Mouse (Mus musculus) hindbrain, postnatal 0 days (tissue): Measurements from ENCODE around the gene Hdac4. TPM values are rescaled to one million over a fixed set of nuclear protein-coding genes. Genes with fewer than 3 reads are reported as not detected.

Source experiments
- ATAC-seq: fragments of 200-750 bp; cut with Nextera tagmentation; 2 replicates; pipeline ENCODE4 v1.8.0; 2017; ENCODE audit warnings: mild to moderate bottlenecking, moderate TSS enrichment, moderate library complexity
- DNase-seq: peaks from one replicate; pipeline ENCODE4 v3.0.0-alpha.2; 2015; ENCODE audit warnings: low spot score
- H3K27ac ChIP-seq: fragments of 300-500 bp; sonication (generic); 2 replicates; pipeline ENCODE4 v1.5.1; 2014; ENCODE audit warnings: mild to moderate bottlenecking
- H3K27me3 ChIP-seq: fragments of 300-500 bp; sonication (generic); 2 replicates; pipeline ENCODE4 v1.6.1; 2014; ENCODE audit warnings: low read length, mixed read lengths; ENCODE audit not compliant: insufficient read depth
- H3K36me3 ChIP-seq: fragments of 300-500 bp; sonication (generic); 2 replicates; pipeline ENCODE4 v1.6.1; 2014; ENCODE audit warnings: low read length, mixed read lengths; ENCODE audit not compliant: insufficient read depth
- H3K4me1 ChIP-seq: fragments of 300-500 bp; sonication (generic); 2 replicates; pipeline ENCODE4 v1.6.1; 2014; ENCODE audit warnings: antibody characterized with exemption, low read length, mixed read lengths; ENCODE audit not compliant: insufficient read depth
- H3K4me2 ChIP-seq: fragments of 300-500 bp; sonication (generic); 2 replicates; pipeline ENCODE4 v1.6.1; 2014; ENCODE audit warnings: low read depth, mild to moderate bottlenecking, low read length, moderate library complexity, mixed read lengths
- H3K4me3 ChIP-seq: fragments of 300-500 bp; sonication (generic); 2 replicates; pipeline ENCODE4 v1.5.1; 2014; ENCODE audit warnings: low read length
- H3K9ac ChIP-seq: fragments of 300-500 bp; sonication (generic); replicated peaks from 2 replicates; pipeline ENCODE4 v1.6.1; 2014; ENCODE audit warnings: mild to moderate bottlenecking, low read length, moderate library complexity, mixed read lengths
- H3K9me3 ChIP-seq: fragments of 300-500 bp; sonication (generic); 2 replicates; pipeline ENCODE4 v1.6.1; 2016; ENCODE audit warnings: low read length, mixed read lengths
- CTCF ChIP-seq: IDR thresholded peaks from 2 replicates; pipeline ENCODE4 v1.5.1; 2016; ENCODE audit warnings: antibody characterized with exemption, control low read depth, low read depth
- WGBS: fragments of 180-500 bp; shearing (Covaris S2); extraction: QIAGEN DNeasy Blood & Tissue Kit; methylation state at CpG from one replicate; pipeline ENCODE4 v1.1.7; 2014; 5-methylcytosine and 5-hydroxymethylcytosine counted together
- polyA plus RNA-seq: library from polyadenylated mRNA; unstranded; fragments of >200 nt; fragmentation: Nextera tagmentation; extraction: Ambion mirVana; gene quantifications from 2 replicates; pipeline ENCODE4 v1.2.1, GENCODE M21; 2015
- total RNA-seq: library from RNA; depleted of rRNA; stranded (reverse); fragments of >200 nt; gene quantifications from 2 replicates; pipeline ENCODE4 v1.2.3, GENCODE M21; 2014

Hdac4 gene
- total and polyA plus RNA-seq, 2 experiments from 2014 or later = 20.2 to 67.9 TPM

GRCm38 (mm10) chr1:92069464-92069863, 126.0 kb downstream of the Hdac4 start:
- Histone ChIP-seq H3K9ac (no peak overlapping the region), H3K27me3 (no peaks in the 10 kb centered on the region), H3K9me3 (no peaks in the 10 kb centered on the region), H3K4me3 (no peak overlapping the region), H3K4me2 (no peak overlapping the region), H3K36me3 (no peaks in the 10 kb centered on the region), H3K27ac (no peak overlapping the region), H3K4me1 (0 out of 2 replicates have a peak, but pooled peaks cover 4% of the 10 kb centered on the region)
- no peak for DNase-seq
- ATAC-seq = no peak
- 95% methylated on average over 7 of the region's 7 CpGs for WGBS
- TF ChIP-seq CTCF = no peak

DNA sequence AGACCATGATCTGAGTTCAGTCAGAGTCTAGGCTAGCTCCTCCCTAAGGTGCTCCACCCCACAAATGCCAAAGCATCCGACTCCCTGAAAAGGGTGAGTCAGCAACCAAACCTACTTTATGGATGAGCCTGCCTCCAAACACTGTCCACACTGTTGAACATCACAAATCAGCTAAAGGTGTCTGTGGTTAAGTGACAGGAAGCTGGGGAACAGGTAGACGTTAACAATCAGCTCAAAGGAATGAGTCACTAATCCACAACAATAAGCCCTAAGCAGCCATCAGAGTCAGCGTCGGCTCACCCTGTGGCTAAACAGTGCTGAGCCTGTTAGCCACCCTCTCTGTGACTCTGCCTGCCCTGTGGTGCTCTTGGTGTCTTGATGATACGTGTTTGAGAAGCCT, 131.2 kb downstream of the Hdac4 start:
- Histone ChIP-seq H3K27ac (no peak overlapping the region), H3K9me3 (no peaks in the 10 kb centered on the region), H3K4me2 (no peak overlapping the region), H3K9ac (no peak overlapping the region), H3K36me3 (no peaks in the 10 kb centered on the region), H3K27me3 (no peaks in the 10 kb centered on the region), H3K4me3 (no peak overlapping the region), H3K4me1 (peaks cover 7% of the 10 kb centered on the region)
- ATAC-seq (no peak), DNase-seq (no peak)
- 83% methylated on average over 5 of the region's 5 CpGs for WGBS
- TF ChIP-seq CTCF = no peak

GRCm38 (mm10) chr1:92063271-92063670, 132.2 kb downstream of the Hdac4 start:
- Histone ChIP-seq H3K4me2 (no peak overlapping the region), H3K9ac (no peak overlapping the region), H3K27ac (no peak overlapping the region), H3K27me3 (no peaks in the 10 kb centered on the region), H3K36me3 (no peaks in the 10 kb centered on the region), H3K9me3 (no peaks in the 10 kb centered on the region), H3K4me1 (peaks cover 7% of the 10 kb centered on the region), H3K4me3 (no peak overlapping the region)
- DNase-seq = no peak
- ATAC-seq = no peak
- TF ChIP-seq CTCF = no peak
- 92% methylated on average over 3 of the region's 3 CpGs for WGBS

- no peaks in the 10 kb centered on the region for H3K9me3 ChIP-seq
- peak overlapping the region; percentile 17 for H3K27ac ChIP-seq
- no peaks in the 10 kb centered on the region for H3K36me3 ChIP-seq
- DNase-seq (peak; percentile 44), ATAC-seq (peak; percentile 70)
- H3K4me1 ChIP-seq = peaks cover 7% of the 10 kb centered on the region
- H3K4me3 ChIP-seq = no peak overlapping the region
- no peak overlapping the region for H3K4me2 ChIP-seq
- TF ChIP-seq CTCF = no peak
- no peak overlapping the region for H3K9ac ChIP-seq
- H3K27me3 ChIP-seq = no peaks in the 10 kb centered on the region
- WGBS = 29% methylated on average over 8 of the region's 8 CpGs
Measured at GRCm38 (mm10) chr1:92061198-92062073, 134.1 kb downstream of the Hdac4 start.

- Histone ChIP-seq H3K4me3 (no peak overlapping the region), H3K36me3 (no peaks in the 10 kb centered on the region), H3K9ac (no peak overlapping the region), H3K4me1 (peaks cover 7% of the 10 kb centered on the region), H3K27ac (no peak overlapping the region), H3K4me2 (no peak overlapping the region), H3K27me3 (no peaks in the 10 kb centered on the region), H3K9me3 (no peaks in the 10 kb centered on the region)
- DNase-seq (no peak), ATAC-seq (no peak)
- 62% methylated on average over 4 of the region's 4 CpGs for WGBS
- no peak for TF ChIP-seq CTCF
Measured at GRCm38 (mm10) chr1:92060532-92061064, 134.9 kb downstream of the Hdac4 start.

GRCm38 (mm10) chr1:92059571-92059970, 135.9 kb downstream of the Hdac4 start:
- Histone ChIP-seq H3K4me3 (no peak overlapping the region), H3K27ac (no peak overlapping the region), H3K27me3 (no peaks in the 10 kb centered on the region), H3K36me3 (no peaks in the 10 kb centered on the region), H3K9me3 (no peaks in the 10 kb centered on the region), H3K4me2 (no peak overlapping the region), H3K9ac (no peak overlapping the region), H3K4me1 (peaks cover 7% of the 10 kb centered on the region)
- ATAC-seq = no peak
- WGBS = 89% methylated on average over 1 of the region's 1 CpGs
- no peak for DNase-seq
- no peak for TF ChIP-seq CTCF

DNA sequence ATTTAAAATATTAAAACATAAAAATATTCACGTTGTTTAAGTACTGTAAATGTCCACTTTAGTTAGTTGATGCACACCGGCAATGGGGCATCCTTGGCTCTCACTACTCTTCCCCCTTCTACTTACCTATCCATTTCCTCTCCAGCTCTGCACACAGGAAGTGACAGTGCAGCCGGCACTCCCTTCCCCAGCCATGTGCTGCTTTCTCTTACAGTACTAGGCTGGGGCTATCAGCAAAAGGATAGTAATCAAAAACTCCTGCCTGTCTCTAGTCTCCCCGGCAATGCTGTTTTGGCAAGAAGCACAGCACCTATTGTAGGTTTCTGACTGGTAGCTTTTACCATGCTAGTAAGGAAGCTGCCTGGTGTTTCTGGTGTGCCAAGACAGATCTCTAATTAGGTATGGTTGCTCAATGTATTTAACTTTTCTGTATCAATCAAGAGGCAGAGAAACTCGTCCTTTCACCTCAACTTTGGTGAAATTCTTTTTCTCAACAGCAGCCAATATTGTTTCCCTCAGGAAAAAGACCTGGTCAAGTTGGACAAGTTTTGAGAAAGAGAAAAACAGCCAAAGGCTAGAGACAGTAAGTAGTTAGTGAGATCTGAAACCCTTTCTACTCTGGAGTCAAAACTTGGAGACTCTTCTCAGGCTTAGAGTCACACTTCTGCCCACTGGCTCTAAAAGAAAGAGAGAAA, 136.6 kb downstream of the Hdac4 start:
- Histone ChIP-seq H3K4me2 (no peak overlapping the region), H3K27me3 (no peaks in the 10 kb centered on the region), H3K27ac (no peak overlapping the region), H3K4me3 (no peak overlapping the region), H3K36me3 (no peaks in the 10 kb centered on the region), H3K9me3 (no peaks in the 10 kb centered on the region), H3K4me1 (peaks cover 7% of the 10 kb centered on the region), H3K9ac (no peak overlapping the region)
- WGBS = 72% methylated on average over 5 of the region's 5 CpGs
- no peak for TF ChIP-seq CTCF
- ATAC-seq (no peak), DNase-seq (no peak)
